Mouse (Mus musculus) embryonic fibroblast, embryonic 13.5 days (primary cell): Measurements from ENCODE around the gene Gnb1. TPM values are rescaled to one million over a fixed set of nuclear protein-coding genes. Genes with fewer than 3 reads are reported as not detected.

Experiments
- H3K27ac ChIP-seq: 2 replicates; pipeline ENCODE4 v1.5.1; 2012; ENCODE audit warnings: low read length, control low read depth, inconsistent platforms; ENCODE audit not compliant: insufficient read depth
- H3K4me1 ChIP-seq: 2 replicates; pipeline ENCODE4 v1.6.1; 2011; ENCODE audit warnings: low read length; ENCODE audit not compliant: control insufficient read depth, insufficient read depth
- H3K4me3 ChIP-seq: 2 replicates; pipeline ENCODE4 v1.5.1; 2011; ENCODE audit warnings: mild to moderate bottlenecking, control low read depth, low read length; ENCODE audit not compliant: insufficient read depth
- CTCF ChIP-seq: IDR thresholded peaks from 2 replicates; pipeline ENCODE4 v1.5.1; 2011; ENCODE audit warnings: mild to moderate bottlenecking, control low read depth, low read length, moderate library complexity, borderline replicate concordance; ENCODE audit not compliant: insufficient read depth
- POLR2A ChIP-seq: IDR thresholded peaks from 2 replicates; pipeline ENCODE4 v1.6.1; 2011; ENCODE audit warnings: low read depth, mild to moderate bottlenecking, control low read depth, low read length, moderate library complexity
- polyA plus RNA-seq: library from polyadenylated mRNA; stranded (reverse); fragments of >200 nt; gene quantifications from 2 replicates; pipeline ENCODE4 v1.2.4, GENCODE M21; 2011; ENCODE audit warnings: low read depth; ENCODE audit not compliant: missing spikeins, insufficient read length

The Gnb1 gene
- polyA plus RNA-seq, 1 experiment = 532 TPM

DNA sequence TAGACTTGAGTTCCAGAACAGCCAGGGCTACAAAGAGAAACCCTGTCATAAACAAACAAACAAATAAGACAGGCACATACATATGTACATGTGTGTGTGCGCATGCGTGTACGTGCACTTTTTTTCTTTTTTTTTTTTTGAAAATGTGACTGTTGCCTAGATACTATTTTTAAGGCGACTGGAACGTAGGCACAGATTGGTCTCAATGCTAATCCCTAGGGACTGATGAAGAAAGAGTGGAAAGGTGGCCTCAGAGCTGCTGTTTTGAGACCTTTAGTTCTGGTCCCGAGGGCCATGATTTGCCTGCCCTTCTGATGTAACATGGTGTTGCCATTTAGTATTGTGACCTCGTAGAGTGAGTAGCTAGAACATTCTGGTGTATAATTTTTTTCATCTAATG is 58.8 kb downstream of the Gnb1 start:
- no peak overlapping the region for H3K27ac ChIP-seq
- H3K4me3 ChIP-seq = no peak overlapping the region
- no peak for TF ChIP-seq CTCF
- no peak for TF ChIP-seq POLR2A
- H3K4me1 ChIP-seq = no peaks in the 10 kb centered on the region

DNA sequence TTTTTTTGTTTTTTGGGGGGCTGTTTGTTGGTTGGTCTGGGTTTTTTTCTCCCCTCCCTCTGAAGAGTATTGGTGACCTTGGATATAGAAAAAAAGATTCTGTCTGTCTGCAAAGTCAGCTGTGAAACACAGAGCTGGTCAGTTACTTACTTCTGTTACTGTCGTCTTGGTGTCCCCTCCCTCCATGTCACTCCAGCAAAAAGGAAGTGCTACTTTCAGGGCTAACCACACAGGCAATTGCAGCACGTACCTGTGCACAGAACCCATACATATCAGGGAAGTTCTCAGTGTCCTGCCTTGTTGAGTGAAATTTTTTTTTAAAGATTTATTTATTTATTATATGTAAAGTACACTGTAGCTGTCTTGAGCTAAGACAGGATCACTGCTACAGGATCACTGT is 59.3 kb downstream of the Gnb1 start:
- Histone ChIP-seq H3K4me3 (no peak overlapping the region), H3K27ac (no peak overlapping the region), H3K4me1 (no peaks in the 10 kb centered on the region)
- no peak for TF ChIP-seq CTCF
- no peak for TF ChIP-seq POLR2A

DNA sequence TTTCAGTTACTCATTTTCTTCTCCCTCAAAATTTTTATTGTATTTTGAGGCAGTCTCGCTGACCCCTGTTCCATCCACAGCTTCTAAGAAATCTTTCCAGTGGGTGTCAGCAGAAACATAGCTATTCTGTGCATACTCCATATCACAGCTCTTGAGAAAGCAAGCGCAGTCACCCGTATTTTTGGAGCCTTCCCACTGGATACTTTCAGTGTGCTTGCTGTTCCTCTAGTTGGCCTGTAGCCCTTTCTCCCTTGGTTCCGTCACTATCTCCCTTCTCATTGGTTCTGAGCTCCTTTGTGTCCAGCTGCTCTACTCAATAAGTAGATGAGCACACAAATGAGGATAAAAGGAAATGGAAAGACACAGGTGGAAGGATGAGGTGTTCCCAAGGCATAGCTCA is 59.9 kb downstream of the Gnb1 start:
- H3K4me3 ChIP-seq = no peak overlapping the region
- H3K4me1 ChIP-seq = no peaks in the 10 kb centered on the region
- TF ChIP-seq POLR2A = no peak
- no peak for TF ChIP-seq CTCF
- no peak overlapping the region for H3K27ac ChIP-seq

DNA sequence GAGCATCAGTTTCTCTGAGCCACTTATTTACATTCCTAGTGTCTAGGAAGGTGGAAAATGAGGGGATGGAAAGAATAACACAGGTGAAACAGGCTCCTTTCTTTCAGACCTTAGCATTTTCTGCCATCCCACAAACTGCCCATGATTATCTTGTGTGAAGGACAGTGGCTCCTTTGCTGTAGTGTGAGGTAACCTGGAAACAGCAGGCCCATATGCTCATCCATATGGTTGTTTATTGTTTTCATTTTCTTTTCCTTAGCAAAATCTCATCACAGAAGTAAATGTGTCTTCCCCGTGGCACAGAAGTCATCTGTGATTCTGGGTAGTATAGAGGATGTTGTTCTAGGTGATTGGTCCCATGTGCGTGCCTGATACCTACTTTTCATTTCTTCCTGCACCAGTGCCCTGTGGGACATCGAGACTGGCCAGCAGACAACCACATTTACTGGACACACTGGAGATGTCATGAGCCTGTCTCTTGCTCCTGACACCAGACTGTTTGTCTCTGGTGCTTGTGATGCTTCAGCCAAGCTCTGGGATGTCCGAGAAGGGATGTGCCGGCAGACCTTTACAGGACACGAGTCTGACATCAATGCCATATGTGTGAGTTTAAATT is 61.9 kb downstream of the Gnb1 start:
- Histone ChIP-seq H3K4me1 (no peaks in the 10 kb centered on the region), H3K27ac (no peak overlapping the region), H3K4me3 (no peak overlapping the region)
- TF ChIP-seq POLR2A = no peak
- TF ChIP-seq CTCF = no peak

DNA sequence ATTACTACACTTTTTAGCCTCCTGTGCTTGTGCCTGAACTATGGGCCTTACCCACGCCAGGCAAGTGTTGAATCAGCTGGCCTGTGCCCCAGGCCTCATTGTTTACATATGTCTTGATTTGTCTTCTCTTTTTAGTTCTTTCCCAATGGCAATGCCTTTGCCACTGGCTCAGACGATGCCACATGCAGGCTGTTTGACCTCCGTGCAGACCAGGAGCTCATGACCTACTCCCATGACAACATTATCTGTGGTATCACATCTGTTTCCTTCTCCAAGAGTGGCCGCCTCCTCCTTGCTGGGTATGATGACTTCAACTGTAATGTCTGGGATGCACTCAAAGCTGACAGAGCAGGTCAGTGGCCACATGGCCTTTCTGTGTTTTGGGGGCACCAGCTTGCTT is 63.7 kb downstream of the Gnb1 start:
- TF ChIP-seq CTCF (no peak), POLR2A (no peak)
- H3K4me3 ChIP-seq = no peak overlapping the region
- no peaks in the 10 kb centered on the region for H3K4me1 ChIP-seq
- H3K27ac ChIP-seq = no peak overlapping the region

DNA sequence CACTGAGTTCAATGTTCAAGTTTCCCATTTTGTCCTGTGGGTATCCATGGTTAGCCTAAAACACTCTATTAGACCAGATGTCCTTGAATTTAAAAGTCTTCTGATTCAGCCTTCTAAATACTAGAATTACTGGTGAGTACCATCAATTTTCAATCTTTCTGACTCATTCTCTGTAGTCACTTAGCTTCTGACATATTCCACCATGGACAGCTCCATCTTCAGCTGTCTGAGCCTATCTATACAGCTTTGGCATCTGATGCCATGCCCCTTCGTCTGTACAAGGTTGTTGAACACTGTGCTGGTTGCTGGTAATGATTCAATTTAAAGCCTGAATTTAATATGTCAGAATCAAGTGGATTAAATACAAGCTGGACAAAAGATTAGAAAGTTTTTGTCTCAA is 64.3 kb downstream of the Gnb1 start:
- Histone ChIP-seq H3K4me1 (no peaks in the 10 kb centered on the region), H3K4me3 (no peak overlapping the region), H3K27ac (no peak overlapping the region)
- TF ChIP-seq CTCF (no peak), POLR2A (no peak)

DNA sequence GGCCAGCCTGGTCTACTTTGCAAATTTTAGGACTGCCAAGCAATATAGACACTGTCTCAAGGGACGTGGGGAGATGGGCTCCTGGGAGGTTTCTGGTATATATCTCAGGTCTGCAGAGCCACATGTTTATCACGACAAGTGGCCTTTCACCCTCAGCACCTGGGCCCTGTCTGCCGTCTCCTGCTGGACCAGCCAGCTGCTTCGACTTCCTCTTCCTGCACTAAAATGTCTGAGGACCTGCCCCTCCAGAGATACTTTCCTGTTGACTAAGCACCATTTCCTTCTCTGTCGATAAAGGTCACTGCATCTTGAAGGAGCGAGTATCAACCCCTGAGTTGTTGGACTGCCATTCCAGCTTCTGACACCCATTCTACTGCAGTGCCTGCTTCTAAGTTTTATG is 68.3 kb downstream of the Gnb1 start:
- TF ChIP-seq CTCF (no peak), POLR2A (no peak)
- H3K4me1 ChIP-seq = peaks cover 18% of the 10 kb centered on the region
- H3K4me3 ChIP-seq = no peak overlapping the region
- H3K27ac ChIP-seq = no peak overlapping the region

DNA sequence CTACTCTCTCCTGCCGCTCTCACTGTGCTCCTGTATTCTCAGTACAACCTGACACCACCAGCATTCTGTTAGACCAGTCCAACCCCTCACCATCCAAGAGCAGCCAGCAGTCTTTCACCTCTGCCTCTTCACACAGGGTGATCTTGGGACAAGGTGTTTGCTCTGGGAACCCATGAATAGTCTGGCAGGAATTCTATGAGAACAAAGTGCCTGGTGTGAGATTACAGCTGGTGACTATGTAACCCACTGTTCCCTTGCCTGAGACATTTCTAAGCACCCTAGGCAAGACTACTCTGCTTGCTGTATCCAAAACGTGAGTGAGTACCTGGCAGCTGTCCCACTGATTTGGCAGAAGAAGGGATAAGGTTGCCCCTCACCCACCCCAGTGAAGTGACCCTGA is 69.8 kb downstream of the Gnb1 start:
- no peak overlapping the region for H3K27ac ChIP-seq
- peaks cover 19% of the 10 kb centered on the region for H3K4me1 ChIP-seq
- H3K4me3 ChIP-seq = no peak overlapping the region
- no peak for TF ChIP-seq POLR2A
- no peak for TF ChIP-seq CTCF

DNA sequence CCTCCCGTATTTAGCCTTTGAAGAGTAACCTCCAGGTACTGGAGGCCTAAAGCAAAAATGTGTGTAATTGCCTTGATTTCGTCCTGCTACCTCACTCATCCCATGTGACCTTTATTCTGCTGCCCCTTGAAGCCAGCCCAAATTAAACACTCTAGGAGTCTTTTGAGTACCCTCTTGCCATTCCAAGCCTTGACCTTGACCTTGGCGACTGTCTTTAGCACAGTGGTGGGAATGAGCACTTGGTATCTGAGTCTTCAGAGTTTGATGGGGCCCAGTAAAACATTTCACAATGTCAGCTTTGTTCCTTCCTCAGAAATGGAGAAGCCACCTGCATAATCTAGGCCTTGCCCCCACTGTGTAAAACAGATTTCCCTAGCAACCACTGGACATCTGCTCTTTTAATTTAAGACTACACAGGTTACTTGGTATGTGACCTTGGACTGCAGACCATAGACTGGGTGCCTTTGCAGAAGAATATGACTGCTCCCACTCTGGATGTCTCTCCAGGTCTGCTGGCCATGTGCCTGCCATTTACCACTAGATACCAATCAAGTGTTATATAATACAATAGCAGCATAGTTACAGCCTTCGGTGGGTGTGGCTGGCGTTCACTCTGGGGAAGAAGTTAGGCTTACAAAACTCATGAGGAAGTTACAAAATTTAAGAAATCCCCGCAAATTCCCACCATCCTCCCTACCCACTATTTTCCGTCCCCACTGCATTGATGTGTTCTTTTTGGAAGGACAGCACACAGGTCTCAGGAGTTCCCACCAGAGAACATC is 70.7 kb downstream of the Gnb1 start, which contains the start of gene Nadk:
Gene Nadk (plus strand): TSS at position 718 of the 782 bp plus-strand sequence.
- no peak for TF ChIP-seq CTCF
- no peak for TF ChIP-seq POLR2A
- Histone ChIP-seq H3K4me1 (peaks cover 20% of the 10 kb centered on the region), H3K4me3 (0 out of 2 replicates have a peak within 1 kb of the TSS, but pooled peaks have one; percentile 13), H3K27ac (peak within 1 kb of the TSS; percentile 71)
